Mouse (Mus musculus) fibroblast of lung, adult 2 months (primary cell): ENCODE data around the gene Rbm7.
A peak's percentile ranks its signal among the peaks of the same experiment; 100 is the strongest.
"Not testable (repeated sequence)": the region's sequence is repeated elsewhere in the genome, so short reads cannot be mapped to it uniquely, and the experiment has no call there.

ENCODE experiments used
- DNase-seq: peaks from one replicate; pipeline ENCODE4 v3.0.0-alpha.2; 2011; ENCODE audit warnings: low read depth

Gene Rbm7

GRCm38 (mm10) chr9:48494817-48495547, at the start of gene Rbm7, which contains the start of gene Gm5617:
Gene Rbm7 (minus strand): TSS chr9:48495299.
Gene Gm5617 (plus strand): TSS chr9:48495442.
- peak; percentile 82 for DNase-seq

DNA sequence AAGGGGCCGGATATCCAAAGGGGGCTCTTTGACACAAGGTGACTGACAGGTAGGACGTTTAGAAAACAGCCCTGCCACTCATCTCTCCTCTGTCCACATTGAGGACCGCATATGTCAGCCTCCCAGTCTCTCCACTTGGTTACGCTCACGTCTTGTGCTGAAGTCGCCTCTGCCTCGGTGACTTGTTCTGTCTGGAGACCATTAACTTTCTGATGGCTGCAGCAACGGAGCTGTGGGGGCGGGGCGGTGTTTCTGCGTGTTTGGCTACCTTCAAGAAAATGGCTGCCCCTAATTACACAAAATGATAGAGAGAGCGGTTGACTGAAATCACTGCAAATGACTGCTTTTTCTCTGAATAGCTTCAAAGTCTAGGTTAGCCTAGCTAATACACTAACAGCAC, 43.6 kb upstream of the Rbm7 start:
- DNase-seq = no peak

- DNase-seq = no peak
Measured at GRCm38 (mm10) chr9:48538044-48538645, 43.0 kb upstream of the Rbm7 start.

GRCm38 (mm10) chr9:48537616-48538015, 42.5 kb upstream of the Rbm7 start:
- DNase-seq = not testable (repeated sequence)

DNA sequence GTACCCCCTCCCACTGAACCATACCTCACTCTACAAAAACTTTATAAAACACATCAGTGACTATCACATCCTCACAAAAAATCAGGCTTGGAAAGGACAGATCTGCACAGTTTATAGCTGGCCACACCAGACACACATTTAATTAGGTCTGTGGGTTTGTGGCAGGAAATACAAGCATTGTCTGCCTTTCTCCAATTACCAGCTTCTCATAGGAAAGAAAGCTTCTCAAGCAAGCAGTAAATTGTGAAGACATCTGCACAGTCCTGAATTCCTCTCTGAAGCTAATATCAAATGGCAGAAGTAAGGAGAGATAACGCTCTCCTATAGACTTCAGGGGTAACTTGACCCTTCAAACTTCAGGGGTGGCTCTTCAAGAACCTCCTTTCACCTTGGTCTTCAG, 41.3 kb upstream of the Rbm7 start:
- DNase-seq = no peak

GRCm38 (mm10) chr9:48532730-48533129, 37.6 kb upstream of the Rbm7 start:
- no peak for DNase-seq

DNA sequence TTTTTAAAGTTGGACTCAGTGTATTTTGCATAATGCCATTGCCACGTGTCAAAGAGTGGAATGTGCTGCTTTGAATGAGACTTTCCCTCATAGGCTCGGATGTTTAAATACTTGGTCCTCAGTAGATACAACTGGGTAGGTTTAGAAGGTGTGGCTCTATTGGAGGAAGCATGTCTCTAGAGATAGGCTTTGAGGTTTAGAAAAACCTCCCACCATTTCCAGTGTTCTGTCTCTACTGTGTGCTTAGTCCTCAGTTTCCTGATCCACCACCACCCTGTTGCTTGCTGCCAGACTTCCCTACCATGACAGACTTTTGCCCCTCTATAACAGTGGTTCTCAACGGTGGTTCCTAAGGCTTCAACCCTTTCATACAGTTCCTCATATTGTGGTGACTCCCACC, 37.1 kb upstream of the Rbm7 start:
- DNase-seq = no peak

DNA sequence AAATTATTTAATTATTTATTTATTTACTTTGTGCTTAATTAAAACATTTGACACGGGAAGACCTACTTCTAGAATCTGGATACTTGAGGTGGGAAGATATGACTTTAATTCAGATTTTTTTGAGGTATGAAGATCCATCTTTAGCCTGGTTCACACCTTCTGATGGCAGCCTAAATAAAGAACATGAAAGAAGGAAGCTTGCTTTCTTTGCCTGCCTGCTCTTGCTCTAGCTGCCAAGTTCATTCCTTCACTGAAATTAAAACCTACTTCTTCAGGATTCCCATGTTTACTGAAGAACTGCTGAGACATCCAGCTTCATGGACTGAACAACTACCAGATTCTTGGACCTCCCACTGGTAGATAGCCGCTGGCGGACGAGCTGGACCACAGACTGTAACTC, 36.2 kb upstream of the Rbm7 start:
- DNase-seq = no peak

GRCm38 (mm10) chr9:48526520-48526919, 31.4 kb upstream of the Rbm7 start:
- no peak for DNase-seq

DNA sequence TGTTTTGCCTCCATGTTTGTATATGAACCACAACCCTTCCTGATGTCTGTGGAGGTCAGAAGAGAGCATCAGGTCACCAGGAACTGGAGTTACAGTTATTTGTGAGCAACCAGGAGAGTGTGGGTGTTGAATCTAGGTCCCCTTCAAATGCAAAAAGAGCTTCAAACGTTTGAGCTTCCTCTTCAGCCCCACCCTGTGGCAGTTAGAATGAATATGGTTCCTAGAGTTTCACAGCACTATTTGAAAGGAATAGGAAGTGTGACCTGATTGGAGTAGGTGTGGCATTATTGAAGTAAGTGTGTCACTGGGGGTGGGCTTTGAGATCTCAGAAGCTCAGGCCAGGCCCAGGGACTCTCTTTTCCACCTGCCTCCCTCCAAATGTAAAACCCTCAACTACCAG, 30.5 kb upstream of the Rbm7 start:
- no peak for DNase-seq

- not testable (repeated sequence) for DNase-seq
Measured at GRCm38 (mm10) chr9:48520405-48520804, 25.3 kb upstream of the Rbm7 start.

- DNase-seq = no peak
Measured at GRCm38 (mm10) chr9:48517372-48518130, 22.5 kb upstream of the Rbm7 start.

DNA sequence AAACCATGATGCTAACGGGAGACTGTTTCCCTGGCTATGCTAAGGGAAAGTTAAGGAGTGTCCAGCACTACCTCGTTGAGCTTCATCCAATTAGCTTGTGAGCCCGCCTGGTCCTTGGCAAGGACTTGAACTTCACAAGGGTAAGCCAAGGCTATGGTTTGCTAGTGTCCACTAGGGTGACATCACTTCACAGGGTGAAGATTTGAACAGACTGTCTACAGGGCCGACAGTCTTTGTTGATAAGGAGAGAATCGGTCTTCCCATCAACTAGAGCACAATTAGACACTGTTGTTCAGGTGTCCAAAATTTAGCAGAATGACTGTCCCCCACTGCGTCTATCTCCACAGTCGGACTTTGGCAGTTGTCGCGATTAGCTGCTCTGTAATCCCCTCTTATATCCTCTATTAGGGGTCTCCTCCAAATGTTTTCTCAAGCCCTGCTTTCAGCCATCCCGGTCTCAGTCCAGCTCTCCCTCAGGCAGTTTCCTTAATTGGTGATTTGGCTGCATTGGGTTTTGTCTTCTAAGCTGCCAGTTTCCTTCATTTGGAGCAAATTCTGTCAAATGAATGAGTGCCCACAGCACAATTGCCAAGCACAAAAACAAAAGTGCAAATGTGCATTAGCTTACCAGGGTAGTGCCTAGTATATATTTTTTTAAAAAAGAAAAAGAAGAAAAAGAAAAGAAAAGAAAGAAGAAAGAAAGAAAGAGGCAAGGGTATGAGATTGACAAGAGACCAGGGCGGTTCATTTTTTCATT, 21.7 kb upstream of the Rbm7 start:
- DNase-seq = no peak

- DNase-seq = peak; percentile 27
Measured at GRCm38 (mm10) chr9:48515332-48515731, 20.2 kb upstream of the Rbm7 start.

DNA sequence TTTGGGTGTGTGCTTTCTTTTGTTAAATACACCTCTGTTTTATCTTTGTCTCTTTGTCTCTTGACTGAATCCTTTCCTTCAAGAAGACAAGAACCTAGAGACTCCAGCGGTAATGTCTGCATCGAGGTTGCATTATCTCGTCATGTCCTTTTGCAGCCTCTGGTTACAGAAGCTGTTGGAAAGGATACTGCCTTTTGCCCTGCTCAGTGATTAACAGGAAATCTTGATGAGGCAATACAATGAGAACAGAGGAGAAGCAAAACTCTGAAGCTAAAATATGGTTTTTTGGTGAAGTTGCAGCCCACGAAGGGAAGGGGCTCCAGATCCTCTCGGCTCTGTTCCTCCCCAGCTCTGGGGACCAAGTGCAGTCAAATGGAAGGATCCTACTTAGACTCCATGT, 15.0 kb upstream of the Rbm7 start:
- no peak for DNase-seq

- no peak for DNase-seq
Measured at GRCm38 (mm10) chr9:48504741-48505365, 9.8 kb upstream of the Rbm7 start.

DNA sequence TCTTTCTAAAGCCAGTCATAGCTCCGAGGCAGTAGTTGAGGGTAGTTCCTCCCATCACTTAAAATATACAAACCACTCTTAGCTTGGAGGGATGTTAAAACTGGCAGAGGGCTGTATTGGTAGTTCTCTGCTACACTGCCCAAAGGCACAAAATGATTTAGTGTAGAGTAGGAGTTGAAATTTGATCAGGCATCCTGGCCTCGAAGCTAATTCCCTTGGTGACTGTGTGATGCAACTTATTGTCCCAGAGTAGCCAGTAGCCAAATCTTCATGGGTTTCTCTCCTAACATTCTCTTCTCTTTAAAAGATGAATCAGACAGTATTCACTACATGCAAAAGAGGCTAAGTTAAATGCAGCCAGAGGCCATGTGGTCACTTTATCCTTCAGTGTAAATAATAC, 7.9 kb upstream of the Rbm7 start:
- no peak for DNase-seq

DNA sequence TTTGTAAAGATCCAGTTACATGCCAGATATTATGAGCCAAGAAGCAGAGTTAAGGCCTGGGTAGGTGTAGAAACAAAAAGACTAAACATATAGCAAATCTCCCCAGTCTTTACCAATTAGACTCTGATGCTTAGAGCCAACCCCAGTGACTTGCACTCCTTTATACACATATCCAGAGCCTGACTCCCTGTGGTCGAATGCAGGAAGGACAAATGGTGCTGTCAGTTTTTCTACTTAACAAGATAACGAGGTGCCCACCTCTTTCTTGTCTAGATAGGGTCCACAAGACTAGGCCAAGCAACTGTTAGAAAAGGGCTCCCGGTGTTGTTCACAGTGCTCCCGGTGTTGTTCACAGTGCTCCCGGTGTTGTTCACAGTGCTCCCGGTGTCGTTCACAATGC, 6.1 kb upstream of the Rbm7 start:
- DNase-seq = no peak

DNA sequence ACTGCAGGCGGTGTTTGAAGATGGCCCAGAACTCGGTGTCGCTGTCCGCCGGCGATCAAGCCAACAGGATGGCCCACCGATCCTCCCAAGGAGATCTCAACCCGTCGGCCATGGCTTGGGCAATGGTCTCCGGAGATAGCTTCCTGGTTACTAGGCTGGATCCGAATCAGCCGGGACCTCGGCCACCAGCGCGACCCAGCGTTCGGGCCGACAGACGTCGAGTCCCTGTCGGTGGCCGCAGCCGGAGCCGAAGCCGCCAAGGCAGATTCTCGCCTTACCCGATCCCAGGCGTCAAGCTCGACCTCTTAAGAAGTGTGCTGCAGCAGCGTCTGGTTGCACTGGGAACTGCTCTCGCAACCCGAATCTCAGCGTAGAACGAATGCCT, 441 bp upstream of the Rbm7 start:
- DNase-seq = no peak

DNA sequence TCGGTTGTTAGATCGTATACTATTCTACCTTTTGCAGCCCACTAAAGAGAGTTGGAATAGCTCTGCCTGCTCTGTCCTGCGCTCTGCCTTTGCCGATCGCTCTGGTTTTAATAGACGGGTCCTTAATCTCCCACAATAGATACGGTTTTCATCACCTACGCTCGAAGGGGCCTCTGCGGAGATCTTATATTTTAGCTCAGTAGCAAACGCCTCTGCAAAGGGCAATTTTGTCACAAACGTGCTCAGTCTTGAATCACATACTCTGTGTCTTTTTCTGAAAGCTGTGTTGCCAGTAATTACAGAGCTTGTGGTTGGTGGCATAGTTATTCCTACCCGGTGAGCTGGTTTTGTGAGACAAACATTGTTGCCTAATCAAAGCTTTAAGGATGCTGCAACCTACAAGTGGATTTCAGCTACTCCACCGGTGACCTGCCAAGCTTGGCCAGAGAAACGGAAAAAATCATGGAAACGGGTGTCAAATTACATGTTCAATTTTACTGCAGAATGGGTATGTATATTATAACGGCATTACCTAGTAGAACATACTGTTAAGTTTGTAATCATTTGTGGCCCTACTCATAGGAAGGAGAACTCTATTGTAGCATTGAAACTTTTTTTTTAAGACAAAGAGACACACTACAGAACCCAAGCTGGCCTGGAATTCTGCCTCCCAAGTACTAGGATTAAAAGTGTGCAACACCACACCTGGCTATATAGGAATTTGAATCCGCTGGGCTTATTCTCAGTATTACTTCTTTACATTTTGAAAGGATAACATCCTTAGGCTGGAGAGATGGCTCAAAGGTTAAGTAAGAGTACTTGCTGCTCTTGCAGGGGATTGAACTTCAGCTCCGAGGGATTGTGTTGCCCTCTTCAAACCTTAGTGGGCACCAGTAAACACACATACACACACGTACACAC, 13.6 kb downstream of the Rbm7 start:
- no peak for DNase-seq
